Mouse (Mus musculus): ENCODE results near the gene Mfsd9.

- no peak for TF ChIP-seq CTCF (IDR thresholded peaks at IDR 0.05; ENCODE audit: borderline replicate concordance, extremely low read depth, insufficient read depth, insufficient read length)
- no peak for TF ChIP-seq POLR2A (IDR thresholded peaks at IDR 0.05; ENCODE audit: borderline replicate concordance, extremely low read depth, insufficient read depth, insufficient read length, poor library complexity, severe bottlenecking)
Observed at GRCm38 (mm10) chr1:40774040-40774439, 16.4 kb downstream of the Mfsd9 start.

Measured in brain, embryonic 14.5 days (tissue).